Mouse (Mus musculus) C2C12 (cell line): Measurements from ENCODE around the gene Cers2.

Source experiments
- CEBPB ChIP-seq: IDR thresholded peaks from one replicate; pipeline ENCODE4 v1.6.1; 2011; ENCODE audit warnings: low read depth, mild to moderate bottlenecking, control low read depth, moderate library complexity
- CTCF ChIP-seq: IDR thresholded peaks from one replicate; pipeline ENCODE4 v1.5.1; 2011; ENCODE audit not compliant: control insufficient read depth, insufficient read depth, insufficient read length
- FOSL1 ChIP-seq: IDR thresholded peaks from one replicate; pipeline ENCODE4 v1.8.0; 2011; ENCODE audit warnings: mild to moderate bottlenecking, low read length; ENCODE audit not compliant: poor library complexity, insufficient read depth, severe bottlenecking
- MYOD1 ChIP-seq: IDR thresholded peaks from one replicate; pipeline ENCODE4 v1.6.1; 2011; ENCODE audit warnings: low read depth; ENCODE audit not compliant: control insufficient read depth, insufficient read length
- USF1 ChIP-seq: IDR thresholded peaks from one replicate; pipeline ENCODE4 v1.6.1; 2011; ENCODE audit warnings: low read depth, mild to moderate bottlenecking, control low read depth, moderate library complexity

GRCm38 (mm10) chr3:95294316-95294715 is 20.3 kb upstream of the Cers2 start:
- TF ChIP-seq CEBPB (no peak), CTCF (no peak), USF1 (no peak), FOSL1 (no peak), MYOD1 (no peak)
